Mouse (Mus musculus): Measurements from ENCODE around the gene Golga4.

- TF ChIP-seq GATA1 (IDR thresholded peaks at IDR 0.05; ENCODE audit: borderline replicate concordance, low read length) (no peak), FLI1 (IDR thresholded peaks at IDR 0.05; ENCODE audit: low read length) (no peak)
These were observed 5.1 kb upstream of the Golga4 start for GRCm38 (mm10) chr9:118500963-118501362.
